Comparison of ENCODE assay signal across 8 mouse cellular contexts in genomic region chr7:126898102-126898990, GRCm38 (mm10). TPM values are rescaled to one million over a fixed set of nuclear protein-coding genes. Genes with fewer than 3 reads are reported as not detected.
A peak's percentile ranks its signal among the peaks of the same experiment; 100 is the strongest.
DNase-seq lines count a peak whose midpoint lies in the region; ATAC-seq and TF ChIP-seq lines count a peak whose summit lies in the region.

No protein-coding gene starts in this region.

- 12% methylated on average over 37 of the region's 37 CpGs for WGBS in hindbrain, embryonic 15.5 days

- CTCF ChIA-PET in Patski (lab: Charles Lee), result no interaction called here

- H3K4me2 ChIP-seq in hindbrain, embryonic 15.5 days, result peak overlapping the region; percentile 58

- in situ Hi-C loops in Patski (cut with MboI; ENCODE audit: low pct_unique_long_range_greater_than_20kb), result no loop called here

- H3K27me3 ChIP-seq in Patski, result no peaks in the 10 kb centered on the region
- H3K27me3 ChIP-seq in hindbrain, embryonic 15.5 days, result no peaks in the 10 kb centered on the region

- H3K4me3 ChIP-seq in hindbrain, embryonic 15.5 days, result peak overlapping the region; percentile 61

- POLR2A ChIA-PET in Patski (lab: Charles Lee), result interaction anchor here (0.6 to 1.5 kb wide), 2 partner anchors 13 to 422 kb away, joined by 3 to 7 read pairs; partner anchors contain the start of gene Taok2

- H3K4me1 ChIP-seq in hindbrain, embryonic 15.5 days (replicated peaks), result peaks cover 18% of the 10 kb centered on the region

- H3K9ac ChIP-seq in hindbrain, embryonic 15.5 days, result peak overlapping the region; percentile 64

- H3K27ac ChIP-seq in hindbrain, embryonic 15.5 days (replicated peaks), result peak overlapping the region; percentile 91

- ATAC-seq in Patski, result peak; percentile 85
- peak; percentile 96 for ATAC-seq in hindbrain, embryonic 15.5 days (ENCODE audit: low FRiP score, low read depth)

- peak; percentile 61 for DNase-seq in Patski (ENCODE audit: low read depth, low spot score)
- DNase-seq in cerebellum, postnatal 14 days, result peak; percentile 99
- peak; percentile 91 for DNase-seq in frontal cortex, postnatal 25 days (ENCODE audit: low spot score in 2 of 2)
- peak; percentile 87 for DNase-seq in left cerebral cortex, adult 11 months (ENCODE audit: low spot score)
- peak; percentile 97 to 98 for DNase-seq in lung, postnatal 4 days
- DNase-seq in retina, postnatal 7 days (ENCODE audit: low read depth, low spot score), result peak; percentile 86
- DNase-seq in urinary bladder, adult 2 months (ENCODE audit: low spot score), result peak; percentile 97

- TF ChIP-seq CTCF in Patski (IDR thresholded peaks at IDR 0.05), result no peak

- no peaks in the 10 kb centered on the region for H3K9me3 ChIP-seq in hindbrain, embryonic 15.5 days

- H3K36me3 ChIP-seq in hindbrain, embryonic 15.5 days, result no peaks in the 10 kb centered on the region

RNA-seq across cellular contexts. Expression of gene Taok2, which starts 13.8 kb away (rescaled TPM):
- polyA plus RNA-seq in Patski (2021), result 66.0 TPM
- polyA plus RNA-seq in hindbrain, embryonic 15.5 days (2015; fragmentation: Nextera tagmentation; extraction: Ambion mirVana), result 56.2 and 58.1 TPM in 2 replicates
- 55.8 and 65.4 TPM in 2 replicates for polyA plus RNA-seq in urinary bladder, adult 2 months (2012; rRNA removed)

RNA-seq across cellular contexts. Expression of gene Tmem219, which starts 24.4 kb away (rescaled TPM):
- 48.0 TPM for polyA plus RNA-seq in Patski (2021)
- polyA plus RNA-seq in hindbrain, embryonic 15.5 days (2015; fragmentation: Nextera tagmentation; extraction: Ambion mirVana), result 28.6 and 30.4 TPM in 2 replicates
- 41.3 and 46.0 TPM in 2 replicates for polyA plus RNA-seq in urinary bladder, adult 2 months (2012; rRNA removed)

RNA-seq across cellular contexts. Expression of gene Kctd13, which starts 30.3 kb away (rescaled TPM):
- 14.0 TPM for polyA plus RNA-seq in Patski (2021)
- polyA plus RNA-seq in hindbrain, embryonic 15.5 days (2015; fragmentation: Nextera tagmentation; extraction: Ambion mirVana), result 118 and 130 TPM in 2 replicates
- polyA plus RNA-seq in urinary bladder, adult 2 months (2012; rRNA removed), result 16.3 and 16.4 TPM in 2 replicates

RNA-seq across cellular contexts. Expression of gene Ino80e, which starts 36.2 kb away (rescaled TPM):
- polyA plus RNA-seq in Patski (2021), result 67.7 TPM
- polyA plus RNA-seq in hindbrain, embryonic 15.5 days (2015; fragmentation: Nextera tagmentation; extraction: Ambion mirVana), result 91.5 and 94.6 TPM in 2 replicates
- polyA plus RNA-seq in urinary bladder, adult 2 months (2012; rRNA removed), result 42.3 and 46.0 TPM in 2 replicates

RNA-seq across cellular contexts. Expression of gene Hirip3, which starts 36.6 kb away (rescaled TPM):
- polyA plus RNA-seq in Patski (2021), result 58.5 TPM
- 22.6 and 24.0 TPM in 2 replicates for polyA plus RNA-seq in hindbrain, embryonic 15.5 days (2015; fragmentation: Nextera tagmentation; extraction: Ambion mirVana)
- 18.0 and 21.0 TPM in 2 replicates for polyA plus RNA-seq in urinary bladder, adult 2 months (2012; rRNA removed)

Comparison
In these comparisons a context has a peak if more than half of its experiments do, and no peak if none do; other contexts are left out.
1. Peak in every context shown above with its lines: DNase-seq, ATAC-seq, H3K4me3 ChIP-seq and H3K27ac ChIP-seq.